Mouse (Mus musculus): ENCODE results near the gene Ell2.

Ell2 gene

DNA sequence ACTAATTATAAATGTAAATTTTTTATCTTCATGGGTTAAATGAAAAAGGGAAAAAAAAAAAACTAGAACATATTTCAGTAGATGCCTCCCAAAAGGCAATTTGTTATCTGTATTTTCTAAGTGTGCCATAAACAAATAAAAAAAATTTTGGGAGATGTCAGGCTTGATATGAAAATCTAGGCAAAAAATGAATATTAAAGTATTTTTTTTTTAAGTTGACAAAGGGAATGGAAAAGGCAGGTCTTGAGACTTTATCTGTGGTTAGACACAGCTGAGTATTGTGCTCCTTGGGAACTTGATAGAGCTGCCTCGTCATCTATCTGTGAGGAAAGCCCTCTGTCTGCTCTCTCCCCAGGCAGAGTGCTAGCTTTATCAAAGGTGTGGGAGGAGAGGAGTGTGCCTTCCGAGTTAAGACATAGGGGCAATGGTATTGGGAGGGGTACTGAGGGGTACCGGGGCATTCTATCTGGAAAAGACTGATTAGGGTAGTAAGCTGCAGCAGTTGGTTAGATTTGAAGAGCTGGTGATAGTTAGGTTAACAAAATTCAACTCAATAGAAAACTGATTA is 27.1 kb downstream of the Ell2 start:
- ATAC-seq (ENCODE audit: low TSS enrichment), result no peak

DNA sequence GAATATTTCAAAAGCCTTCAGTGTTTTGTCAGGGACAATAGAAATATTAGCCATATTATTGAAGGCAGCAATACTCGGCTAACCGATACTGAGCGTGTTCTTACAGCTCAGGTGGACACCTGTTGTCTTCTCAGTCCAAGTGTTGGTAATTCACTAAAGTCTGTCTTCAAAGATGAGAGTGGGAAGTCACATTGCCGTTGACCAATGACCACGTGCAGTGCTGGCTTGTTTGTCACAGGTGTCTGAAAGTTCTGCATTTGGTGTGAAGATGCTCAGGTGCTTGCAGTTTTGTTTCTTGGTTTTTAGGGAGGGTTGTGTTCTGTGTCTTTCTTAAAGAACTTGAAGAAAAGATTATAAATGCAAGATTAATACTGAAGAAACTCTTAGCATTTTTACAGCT is 27.7 kb downstream of the Ell2 start:
- ATAC-seq (ENCODE audit: low TSS enrichment), result no peak

DNA sequence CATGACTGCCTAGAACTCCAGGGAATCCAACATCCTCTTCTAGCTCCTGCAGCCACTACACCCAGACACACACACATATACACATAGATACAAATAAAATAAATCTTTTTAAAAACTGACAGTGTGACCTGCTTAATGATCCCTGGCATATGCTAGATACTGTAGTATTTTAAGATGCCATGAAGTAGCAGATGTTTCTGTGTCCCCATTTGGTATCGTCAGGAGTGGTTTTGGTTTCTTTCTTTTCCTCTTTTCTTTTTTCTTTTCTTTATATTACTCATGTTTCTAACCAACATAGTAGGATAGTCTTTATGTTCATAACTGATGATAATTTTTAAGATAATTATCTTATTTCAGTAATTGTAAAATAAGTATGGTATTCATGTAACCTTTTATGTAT is 29.0 kb downstream of the Ell2 start:
- ATAC-seq (ENCODE audit: low TSS enrichment), result no peak

DNA sequence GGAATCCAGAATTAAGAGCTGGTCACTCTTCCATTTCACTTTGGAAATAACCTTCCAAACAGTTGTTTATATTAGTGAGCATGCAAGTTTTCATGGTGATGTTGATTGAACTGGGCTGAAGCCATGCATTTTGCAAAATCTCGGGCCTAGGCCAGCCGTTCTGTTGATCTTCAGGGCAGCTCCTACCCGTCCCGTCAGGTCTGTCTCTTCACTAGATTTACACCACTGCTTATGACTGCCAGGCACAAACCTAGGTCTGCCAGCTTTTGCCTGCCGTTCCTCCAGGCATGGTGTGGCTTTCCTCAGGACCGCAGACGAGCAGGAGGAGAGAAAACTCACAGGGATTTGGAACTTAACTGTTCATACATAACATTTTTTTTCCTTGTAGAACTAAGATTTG is 31.4 kb downstream of the Ell2 start:
- no peak for ATAC-seq (ENCODE audit: low TSS enrichment)

DNA sequence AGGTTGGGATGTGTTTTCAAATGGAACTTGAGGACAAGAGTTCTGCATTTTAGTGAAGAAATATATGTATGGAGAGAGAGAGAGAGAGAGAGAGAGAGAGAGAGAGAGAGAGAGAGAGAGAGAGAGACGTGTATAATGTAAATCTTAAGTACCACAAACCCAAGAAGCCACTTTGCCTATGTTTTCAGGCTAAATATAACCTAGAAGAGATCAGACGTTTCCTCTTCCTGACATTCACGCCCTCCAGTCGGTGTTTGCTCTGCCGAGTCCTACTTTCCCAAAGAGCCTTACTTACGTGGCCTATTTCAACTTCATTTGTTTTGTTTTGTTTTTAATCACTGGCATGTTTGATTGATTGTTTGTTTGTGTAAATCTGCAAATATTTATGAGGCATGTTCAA is 32.0 kb downstream of the Ell2 start:
- ATAC-seq (ENCODE audit: low TSS enrichment), result no peak

DNA sequence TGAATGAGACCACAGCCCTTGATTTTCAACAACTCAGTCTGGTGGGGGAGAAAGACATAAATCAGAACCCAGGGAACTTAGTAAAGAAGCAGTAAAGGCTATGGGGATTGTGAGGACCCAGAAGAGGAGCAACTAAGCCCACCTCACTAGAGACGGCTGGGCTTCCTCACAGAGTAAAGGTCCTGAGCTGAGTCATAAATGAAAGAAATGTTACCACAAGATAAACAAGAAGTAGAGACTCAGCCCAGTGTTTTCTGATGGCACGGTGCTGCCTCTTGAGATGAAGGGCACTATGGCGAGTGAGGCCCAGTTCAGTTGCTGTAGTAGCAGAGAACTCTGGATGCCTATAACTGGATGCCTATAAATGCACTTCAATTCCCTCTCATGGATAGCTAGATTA is 32.4 kb downstream of the Ell2 start:
- ATAC-seq (ENCODE audit: low TSS enrichment), result no peak

DNA sequence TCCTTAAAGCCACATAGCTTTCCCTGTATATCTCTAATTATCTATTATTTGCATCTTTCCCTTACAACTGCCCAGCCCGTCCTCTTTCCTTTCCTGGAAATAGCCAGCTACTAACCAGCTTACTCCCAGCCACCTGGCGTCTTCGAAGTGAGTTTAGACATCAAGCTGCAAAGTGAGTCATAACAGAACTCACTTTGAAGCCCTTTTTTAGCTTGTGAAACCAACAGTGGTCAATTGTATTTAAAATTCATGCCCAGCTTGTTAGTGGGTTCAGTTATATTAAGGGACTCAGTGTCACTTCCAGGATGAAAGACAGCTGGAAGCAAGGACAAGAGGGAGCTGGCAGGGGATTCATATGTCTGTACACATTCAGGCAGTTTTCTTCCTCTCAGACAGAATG is 33.5 kb downstream of the Ell2 start:
- ATAC-seq (ENCODE audit: low TSS enrichment), result peak; percentile 58

DNA sequence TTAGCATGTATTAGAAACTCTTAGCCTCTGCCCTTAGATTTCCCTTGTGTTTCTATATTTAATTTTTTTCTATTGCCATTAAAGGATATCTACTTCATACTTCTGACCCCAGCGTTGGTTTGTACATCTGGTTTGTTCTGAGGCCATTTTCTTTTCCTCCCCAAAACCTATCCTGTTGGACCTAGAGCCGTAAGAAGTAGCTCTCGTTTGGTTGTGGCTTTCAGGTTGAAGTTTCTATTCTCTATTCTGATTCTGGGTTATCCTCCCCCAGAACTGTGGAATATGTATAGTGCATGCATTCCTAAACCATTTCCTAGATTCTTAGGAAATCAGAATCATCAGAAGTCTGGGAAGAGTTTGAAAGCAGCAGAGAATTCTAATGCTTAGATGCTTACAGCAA is 34.6 kb downstream of the Ell2 start:
- ATAC-seq (ENCODE audit: low TSS enrichment), result no peak; the same call in none of the 2 replicates

DNA sequence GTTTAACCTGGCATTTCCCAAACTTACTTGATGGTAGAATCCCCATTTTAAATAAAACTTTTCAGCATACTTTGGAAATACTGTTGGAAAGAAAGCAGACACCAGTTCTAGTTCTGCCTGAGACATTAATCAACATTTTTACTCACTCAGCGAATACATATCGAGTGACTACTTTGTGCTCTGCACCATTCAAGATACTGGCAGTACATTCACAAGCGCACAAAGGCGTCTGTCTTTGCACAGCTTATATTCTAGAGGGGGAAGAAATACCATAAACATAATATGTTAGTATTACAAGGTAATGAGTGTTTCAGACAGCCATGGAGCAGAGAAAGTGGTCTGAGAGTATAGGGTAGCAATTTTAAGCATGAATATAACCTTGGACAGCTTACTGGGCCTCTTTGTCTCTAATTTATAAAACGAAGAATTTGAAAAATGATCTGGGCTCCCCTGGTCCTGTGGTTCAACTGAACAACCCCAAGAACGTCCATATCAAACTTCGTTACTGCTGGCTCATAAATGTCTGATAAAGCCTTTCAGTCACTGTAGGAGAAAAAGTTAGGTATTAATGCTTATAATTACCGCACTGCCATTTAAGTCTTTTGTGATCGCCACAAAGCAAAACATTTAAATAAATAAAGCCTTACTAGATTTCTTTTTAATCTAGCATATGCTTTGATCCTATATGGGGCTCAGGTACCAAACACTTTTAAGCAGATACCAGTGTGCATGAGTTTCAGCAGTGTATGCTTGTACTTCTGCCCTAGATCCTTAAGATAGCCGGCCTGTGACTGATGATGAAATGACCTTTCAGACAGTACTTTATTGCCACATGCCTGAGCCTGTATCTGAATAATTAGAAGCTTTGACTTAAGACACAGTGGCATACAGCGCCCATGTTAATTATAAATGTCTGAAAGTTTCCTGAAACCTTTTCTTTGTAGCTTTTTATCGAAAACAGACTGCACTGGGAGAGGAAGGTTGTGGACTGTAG is 35.5 kb downstream of the Ell2 start:
- no peak for ATAC-seq (ENCODE audit: low TSS enrichment)

DNA sequence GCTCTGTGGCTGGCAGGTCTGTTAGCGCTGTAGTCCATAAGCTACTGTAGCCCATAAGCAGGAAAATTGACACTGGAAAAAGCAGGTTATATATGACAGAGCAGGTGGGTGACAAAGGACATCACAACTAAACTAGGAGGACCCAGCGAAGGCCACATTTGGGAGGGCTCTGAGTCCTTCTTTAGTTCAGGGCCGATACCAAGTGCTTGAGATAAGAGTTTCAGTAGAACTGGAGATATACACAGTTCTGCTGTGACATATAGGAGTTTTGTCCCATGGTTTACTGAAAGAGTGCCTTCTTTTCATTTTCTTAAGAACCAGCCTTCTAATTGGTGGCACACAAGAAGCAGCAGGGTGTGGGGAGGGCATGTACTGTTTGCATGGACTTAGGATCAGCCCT is 36.4 kb downstream of the Ell2 start:
- ATAC-seq (ENCODE audit: low TSS enrichment), result no peak

DNA sequence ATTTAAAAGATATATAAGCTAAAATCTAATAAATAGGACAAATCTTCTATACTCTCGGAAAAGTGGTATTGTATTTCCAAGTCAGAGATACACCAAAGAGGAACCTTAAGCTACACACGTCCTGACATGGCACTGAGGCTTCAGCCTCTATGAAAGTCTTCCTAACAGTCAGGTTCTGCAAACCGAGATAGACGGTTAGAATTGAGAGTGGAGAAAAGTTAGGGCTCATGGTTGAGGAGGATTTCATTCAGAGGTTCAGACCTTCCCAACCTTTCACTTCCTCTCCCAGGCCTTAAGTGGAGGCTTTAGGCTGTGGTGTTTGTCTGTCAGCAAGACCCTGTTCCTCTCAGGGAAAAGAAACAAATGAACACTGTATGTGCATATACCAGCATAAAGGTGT is 37.5 kb downstream of the Ell2 start:
- no peak for ATAC-seq (ENCODE audit: low TSS enrichment)

DNA sequence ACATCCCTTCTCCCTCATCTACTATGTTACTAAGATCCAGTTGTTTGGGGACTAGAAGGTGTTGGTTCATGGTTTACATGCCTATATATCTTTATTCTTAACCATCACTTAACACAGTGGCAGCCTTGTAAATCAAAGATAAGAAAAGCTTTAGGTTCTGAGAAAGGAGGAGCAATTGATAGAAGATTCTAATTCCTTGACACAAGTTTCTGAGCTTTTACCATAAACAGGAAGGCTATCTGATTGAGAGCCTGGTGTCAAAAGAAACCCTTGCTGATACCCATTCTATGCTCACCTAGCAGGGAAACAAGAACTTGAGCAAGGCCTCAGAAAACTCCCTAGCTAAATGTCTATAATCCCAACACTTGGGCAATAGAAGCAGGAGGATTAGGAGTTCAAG is 38.8 kb downstream of the Ell2 start:
- no peak for ATAC-seq (ENCODE audit: low TSS enrichment)

DNA sequence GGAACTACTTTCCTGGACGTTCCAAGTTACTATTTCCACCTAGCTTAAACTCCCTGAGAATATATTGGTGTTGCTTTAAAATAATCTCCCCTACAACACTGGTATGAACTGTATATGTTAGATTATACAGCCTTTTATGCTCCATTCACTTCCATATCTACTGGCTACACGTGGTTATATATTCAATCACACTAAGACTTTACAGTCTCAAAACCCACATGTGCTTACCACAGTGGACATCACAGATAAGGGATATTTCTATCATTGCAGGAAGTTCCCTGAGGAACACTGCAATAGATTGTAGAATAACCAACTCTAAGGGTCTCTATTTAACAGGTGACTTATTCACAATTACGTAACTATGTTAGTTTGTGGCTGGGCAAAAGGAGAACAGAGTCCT is 40.7 kb downstream of the Ell2 start:
- no peak for ATAC-seq (ENCODE audit: low TSS enrichment)

DNA sequence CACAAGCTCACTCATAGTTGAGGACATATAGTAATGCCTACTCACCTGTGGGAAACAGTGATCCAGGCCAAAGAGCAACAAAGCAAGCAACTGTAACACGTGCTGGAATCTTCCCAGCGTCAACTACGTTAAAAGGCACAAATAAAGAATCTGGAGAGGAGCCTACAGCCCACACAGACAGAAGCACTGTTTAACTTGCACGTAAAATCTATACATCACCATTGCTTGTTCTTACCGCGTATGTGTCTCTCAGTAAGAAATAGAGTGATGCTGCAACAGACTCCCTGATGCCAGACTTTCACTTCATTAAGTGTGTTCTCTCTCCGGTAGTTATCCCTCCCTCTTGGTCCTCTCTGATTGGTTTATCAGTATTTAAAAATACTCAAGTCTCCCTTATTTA is 42.1 kb downstream of the Ell2 start:
- peak; percentile 60 for ATAC-seq (ENCODE audit: low TSS enrichment)

DNA sequence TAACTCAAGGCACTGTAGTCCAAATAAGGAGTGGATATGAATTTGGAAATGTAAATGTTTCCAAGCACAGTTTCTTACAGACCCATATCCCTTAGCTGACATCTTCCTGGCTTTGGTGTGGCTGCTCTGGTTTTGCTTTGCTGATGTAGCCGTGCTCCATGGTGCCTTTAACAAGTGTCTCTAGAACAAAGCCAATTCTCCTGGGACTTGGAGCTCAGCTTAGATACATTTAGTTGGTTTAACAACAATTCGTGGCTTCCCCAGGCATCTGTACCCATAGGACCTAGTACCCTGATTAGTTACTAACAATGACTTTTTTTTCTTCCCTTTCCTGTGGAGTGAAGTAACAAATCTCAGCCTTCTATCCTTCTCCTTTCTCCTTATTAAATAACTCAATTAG is 44.2 kb downstream of the Ell2 start:
- no peak for ATAC-seq (ENCODE audit: low TSS enrichment)

DNA sequence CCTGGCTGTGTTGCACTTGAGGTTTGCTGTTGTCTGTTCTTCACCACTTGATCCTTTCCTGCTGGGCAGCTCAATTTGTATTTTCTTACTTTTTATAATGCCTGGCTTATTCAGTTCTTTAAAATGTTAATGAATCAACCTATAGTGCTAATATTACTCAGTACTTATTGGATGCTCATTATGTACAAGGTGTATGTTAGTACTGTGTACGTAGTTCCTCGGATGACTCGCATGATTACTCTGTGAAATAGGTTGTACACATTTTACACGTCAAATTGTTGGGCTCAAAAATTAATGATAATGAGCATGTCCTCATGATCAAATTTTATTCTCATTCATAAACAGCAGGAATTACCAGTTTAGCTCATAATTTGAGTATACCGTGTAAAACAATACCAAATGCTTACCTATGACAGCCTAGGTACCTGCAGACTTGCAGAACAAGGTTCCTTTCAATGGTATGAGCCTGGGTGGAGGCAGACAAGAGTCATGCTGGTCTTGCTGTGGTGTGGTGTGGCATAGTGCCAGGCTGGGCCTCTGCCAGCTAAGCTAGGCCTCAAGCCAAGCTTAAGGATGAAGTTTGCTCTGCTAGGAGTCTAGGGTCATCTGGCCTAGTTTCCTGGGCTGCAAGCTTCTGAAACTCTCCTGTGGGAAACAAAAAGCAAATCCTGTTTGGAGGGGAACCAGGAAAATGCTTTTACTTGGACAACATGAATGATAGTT is 45.8 kb downstream of the Ell2 start:
- no peak for ATAC-seq (ENCODE audit: low TSS enrichment)

DNA sequence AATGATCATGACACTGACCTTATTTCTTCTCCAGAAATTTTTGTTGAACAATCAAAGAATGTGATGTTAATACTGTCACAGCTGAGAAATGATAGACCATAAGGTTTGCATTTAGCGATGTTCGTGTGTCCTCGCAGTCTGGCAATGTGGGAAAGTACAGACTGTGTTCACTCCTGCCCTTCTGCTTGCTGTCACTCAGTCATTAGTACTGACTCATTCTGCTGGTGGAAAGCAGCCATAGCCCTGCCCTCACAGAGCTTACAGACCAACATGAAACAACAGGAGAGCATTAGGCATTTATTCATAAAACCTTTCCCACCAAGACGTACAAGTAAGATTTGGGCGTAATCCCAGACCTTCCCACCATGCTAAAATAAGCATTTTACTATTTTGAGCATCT is 47.8 kb downstream of the Ell2 start:
- ATAC-seq (ENCODE audit: low TSS enrichment), result peak; percentile 84

DNA sequence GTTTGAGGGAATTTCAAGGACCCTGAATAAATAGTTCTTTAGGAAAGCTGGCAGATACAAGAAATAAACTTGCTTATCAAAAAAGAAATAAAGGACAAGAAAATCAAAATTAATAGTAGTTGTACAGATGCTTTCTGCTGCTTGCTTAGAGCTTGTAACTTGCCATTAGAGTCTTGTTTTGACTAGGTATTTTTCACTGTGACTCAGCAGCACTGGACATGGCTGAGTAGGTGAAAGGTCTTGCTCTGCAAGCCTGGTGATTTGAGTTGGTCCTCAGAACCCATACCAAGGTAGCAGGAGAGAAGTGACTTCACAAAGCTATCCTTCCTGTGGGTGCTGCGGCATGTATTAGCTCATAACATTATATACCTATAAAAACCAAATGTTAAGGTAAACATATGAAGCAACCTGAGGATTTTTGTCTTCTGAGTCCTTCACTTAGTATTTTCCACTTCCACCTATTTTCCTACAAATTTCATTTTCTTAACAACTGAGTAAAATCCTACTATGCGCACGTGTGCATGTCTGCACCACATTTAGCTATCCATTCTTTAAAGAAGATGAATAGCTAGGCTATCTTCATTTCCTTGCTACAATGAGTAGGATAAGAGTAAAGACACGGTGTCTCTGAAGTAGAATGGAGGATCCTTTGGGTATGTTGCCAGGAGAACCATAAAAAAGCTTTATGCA is 54.4 kb downstream of the Ell2 start:
- no peak for ATAC-seq (ENCODE audit: low TSS enrichment)

DNA sequence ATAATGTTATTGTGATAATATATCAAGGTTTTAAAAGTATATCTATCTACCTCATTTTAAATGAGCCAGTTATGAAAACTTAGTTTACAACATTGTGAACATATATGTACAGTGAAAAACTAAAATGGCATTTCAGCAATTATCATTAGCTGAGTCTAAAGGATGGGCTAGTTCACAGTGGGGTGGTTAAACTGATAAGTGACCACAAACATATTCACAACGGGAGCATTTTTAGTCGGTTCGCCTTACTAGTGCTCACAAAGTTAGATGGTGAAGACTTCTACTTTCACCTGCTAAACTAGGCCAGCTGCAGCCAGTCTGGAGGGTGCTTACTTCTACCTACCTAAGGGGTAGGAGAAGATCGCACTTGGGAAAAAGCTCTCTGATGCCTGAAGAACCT is 56.2 kb downstream of the Ell2 start:
- ATAC-seq (ENCODE audit: low TSS enrichment), result no peak

DNA sequence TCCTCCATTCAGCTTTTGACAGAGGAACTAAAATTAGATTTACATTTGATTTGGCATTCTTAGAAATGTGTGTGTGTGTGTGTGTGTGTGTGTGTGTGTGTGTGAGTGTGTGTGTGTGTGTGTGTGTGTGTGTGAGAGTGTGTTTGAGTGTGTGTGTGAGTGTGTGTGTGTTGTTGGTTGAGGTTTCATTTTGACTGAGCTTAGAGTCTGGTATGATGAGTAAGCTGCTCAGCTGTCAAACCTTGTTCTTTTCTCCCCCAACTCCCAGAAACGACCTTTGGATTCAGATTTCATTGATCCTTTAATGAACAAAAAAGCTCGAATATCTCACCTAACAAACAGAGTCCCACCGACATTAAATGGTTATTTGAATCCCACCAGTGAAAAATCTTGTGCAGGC is 56.7 kb downstream of the Ell2 start:
- ATAC-seq (ENCODE audit: low TSS enrichment), result no peak

DNA sequence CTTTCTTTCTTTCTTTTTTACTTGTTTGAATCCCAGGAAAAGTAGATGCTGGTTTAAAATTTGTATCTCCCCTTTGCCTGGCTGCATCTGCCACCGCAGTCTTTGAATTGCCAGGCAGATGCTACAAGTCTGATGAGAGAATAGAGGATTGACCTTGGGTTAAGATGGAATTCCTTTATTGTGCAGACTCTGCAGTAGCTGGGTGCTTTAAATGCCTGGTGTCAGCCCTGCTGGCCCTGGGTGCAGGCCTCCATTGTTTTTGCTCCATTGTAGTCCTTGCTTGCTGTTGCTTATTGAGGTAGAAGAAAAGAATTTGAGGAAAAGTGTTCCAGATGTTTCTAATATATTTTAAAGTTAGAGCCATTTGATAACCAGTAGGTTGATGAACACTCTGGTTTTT is 59.2 kb downstream of the Ell2 start:
- no peak for ATAC-seq (ENCODE audit: low TSS enrichment)

DNA sequence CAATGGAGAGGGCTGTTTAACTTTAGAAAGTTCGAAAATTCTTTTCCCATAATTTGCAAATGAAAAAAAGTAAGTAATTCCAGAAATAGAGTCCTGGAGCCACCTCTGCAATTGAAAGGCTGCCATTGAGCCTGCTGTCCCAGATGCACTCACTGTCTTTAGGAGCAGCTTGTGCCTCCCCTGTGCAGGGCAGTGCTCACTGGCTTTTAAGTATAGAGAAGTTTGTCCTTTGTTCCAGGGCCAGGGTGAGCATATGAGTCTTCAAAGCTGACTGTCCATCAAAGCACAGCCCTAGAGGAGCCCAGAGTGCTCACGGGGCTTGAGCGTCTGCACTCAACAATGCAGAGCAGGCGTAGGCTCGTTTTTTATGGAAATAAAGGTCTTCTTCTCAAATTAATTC is 59.7 kb downstream of the Ell2 start:
- peak; percentile 86 for ATAC-seq (ENCODE audit: low TSS enrichment)
